Mouse (Mus musculus) lung, postnatal 0 days (tissue): ENCODE data around the gene Ybx2. TPM values are rescaled to one million over a fixed set of nuclear protein-coding genes. Genes with fewer than 3 reads are reported as not detected.
A peak's percentile ranks its signal among the peaks of the same experiment; 100 is the strongest.

Experiments used
- ATAC-seq: fragments of 200-750 bp; cut with Nextera tagmentation; 2 replicates; pipeline ENCODE4 v1.8.0; 2017; ENCODE audit warnings: moderate library complexity
- DNase-seq: peaks from one replicate; pipeline ENCODE4 v3.0.0-alpha.2; 2016; ENCODE audit warnings: low spot score
- H3K27ac ChIP-seq: fragments of 300-500 bp; sonication (generic); 2 replicates; pipeline ENCODE4 v1.5.1; 2014; ENCODE audit warnings: antibody characterized with exemption, mild to moderate bottlenecking, low read length, mixed read lengths
- H3K27me3 ChIP-seq: fragments of 300-500 bp; sonication (generic); replicated peaks from 2 replicates; pipeline ENCODE4 v1.6.1; 2014; ENCODE audit warnings: low read length, mixed read lengths; ENCODE audit not compliant: insufficient read depth
- H3K36me3 ChIP-seq: fragments of 300-500 bp; sonication (generic); 2 replicates; pipeline ENCODE4 v1.6.1; 2014; ENCODE audit warnings: low read length, mixed read lengths; ENCODE audit not compliant: insufficient read depth
- H3K4me1 ChIP-seq: fragments of 300-500 bp; sonication (generic); 2 replicates; pipeline ENCODE4 v1.6.1; 2014; ENCODE audit warnings: antibody characterized with exemption, low read depth, low read length, mixed read lengths; ENCODE audit not compliant: insufficient read depth
- H3K4me2 ChIP-seq: fragments of 300-500 bp; sonication (generic); replicated peaks from 2 replicates; pipeline ENCODE4 v1.6.1; 2014; ENCODE audit warnings: low read depth, mild to moderate bottlenecking, low read length, moderate library complexity, mixed read lengths
- H3K4me3 ChIP-seq: fragments of 300-500 bp; sonication (generic); 2 replicates; pipeline ENCODE4 v1.5.1; 2014; ENCODE audit warnings: low read depth, low read length
- H3K9ac ChIP-seq: fragments of 300-500 bp; sonication (generic); replicated peaks from 2 replicates; pipeline ENCODE4 v1.6.1; 2014; ENCODE audit warnings: low read depth, mild to moderate bottlenecking
- H3K9me3 ChIP-seq: fragments of 300-500 bp; sonication (generic); 2 replicates; pipeline ENCODE4 v1.6.1; 2016; ENCODE audit warnings: low read length, mixed read lengths
- CTCF ChIP-seq: IDR thresholded peaks from 2 replicates; pipeline ENCODE4 v1.5.1; 2016; ENCODE audit warnings: antibody characterized with exemption, mild to moderate bottlenecking
- EP300 ChIP-seq: IDR thresholded peaks from 2 replicates; pipeline ENCODE4 v1.6.1; 2016; ENCODE audit warnings: antibody characterized with exemption, mild to moderate bottlenecking, control low read depth
- WGBS: fragments of 180-500 bp; shearing (Covaris S2); extraction: QIAGEN DNeasy Blood & Tissue Kit; methylation state at CpG from one replicate; pipeline ENCODE4 v1.1.7; 2014; 5-methylcytosine and 5-hydroxymethylcytosine counted together
- polyA plus RNA-seq: library from polyadenylated mRNA; unstranded; fragments of >200 nt; fragmentation: Nextera tagmentation; extraction: Ambion mirVana; gene quantifications from 2 replicates; pipeline ENCODE4 v1.2.1, GENCODE M21; 2015

Gene Ybx2
- polyA plus RNA-seq, 1 experiment from 2014 or later: 1.1 TPM

DNA sequence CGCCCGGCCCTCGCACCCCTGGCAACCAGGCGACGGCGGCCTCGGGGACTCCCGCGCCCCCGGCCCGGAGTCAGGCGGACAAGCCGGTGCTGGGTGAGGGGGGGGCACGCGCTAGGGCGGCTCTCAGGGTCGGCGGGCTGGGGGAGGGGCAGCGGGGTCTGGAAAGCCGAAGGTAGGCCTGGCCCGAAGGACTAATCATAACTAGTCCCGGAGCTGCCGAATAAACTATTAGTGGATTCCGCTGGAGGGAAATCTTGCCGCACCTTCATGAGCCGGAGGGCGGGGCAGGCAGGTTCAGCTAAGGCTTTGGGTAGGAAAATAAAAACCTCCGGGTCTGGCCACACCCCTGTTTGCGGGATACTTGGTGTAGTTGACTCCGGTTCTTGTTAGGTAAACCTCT lies 560 bp downstream of the Ybx2 start:
- no peak for TF ChIP-seq CTCF
- TF ChIP-seq EP300: no peak
- WGBS: 2% methylated on average over 29 of the region's 30 CpGs
- H3K4me1 ChIP-seq: peaks cover 15% of the 10 kb centered on the region; the same call in 1 of the 2 replicates
- no peak overlapping the region; the same call in 1 of the 2 replicates for H3K27ac ChIP-seq
- H3K4me2 ChIP-seq: peak overlapping the region; percentile 88
- H3K27me3 ChIP-seq: peaks cover 13% of the 10 kb centered on the region; the same call in 1 of the 2 replicates
- ATAC-seq: peak; percentile 5; the same call in 1 of the 2 replicates
- H3K9me3 ChIP-seq: no peaks in the 10 kb centered on the region
- no peak overlapping the region for H3K9ac ChIP-seq
- no peaks in the 10 kb centered on the region for H3K36me3 ChIP-seq
- DNase-seq: peak; percentile 63
- H3K4me3 ChIP-seq: peak overlapping the region; percentile 42

GRCm38 (mm10) chr11:69936714-69937347 lies 1.2 kb downstream of the Ybx2 start:
- peaks cover 13% of the 10 kb centered on the region; the same call in 1 of the 2 replicates for H3K27me3 ChIP-seq
- H3K27ac ChIP-seq: no peak overlapping the region
- TF ChIP-seq CTCF: no peak
- no peak for TF ChIP-seq EP300
- H3K4me3 ChIP-seq: no peak overlapping the region; the same call in 1 of the 2 replicates
- H3K9me3 ChIP-seq: no peaks in the 10 kb centered on the region
- ATAC-seq (no peak), DNase-seq (peak; percentile 38)
- peak overlapping the region; percentile 88 for H3K4me2 ChIP-seq
- H3K9ac ChIP-seq: no peak overlapping the region
- no peaks in the 10 kb centered on the region for H3K36me3 ChIP-seq
- WGBS: 26% methylated on average over 9 of the region's 9 CpGs
- peaks cover 15% of the 10 kb centered on the region; the same call in 1 of the 2 replicates for H3K4me1 ChIP-seq

- H3K9me3 ChIP-seq: no peaks in the 10 kb centered on the region
- no peak overlapping the region for H3K4me2 ChIP-seq
- TF ChIP-seq CTCF (no peak), EP300 (no peak)
- no peaks in the 10 kb centered on the region for H3K36me3 ChIP-seq
- no peak overlapping the region for H3K27ac ChIP-seq
- ATAC-seq (no peak), DNase-seq (no peak)
- no peak overlapping the region for H3K4me3 ChIP-seq
- peaks cover 15% of the 10 kb centered on the region; the same call in 1 of the 2 replicates for H3K4me1 ChIP-seq
- WGBS: 37% methylated on average over 4 of the region's 4 CpGs
- peaks cover 13% of the 10 kb centered on the region; the same call in 1 of the 2 replicates for H3K27me3 ChIP-seq
- no peak overlapping the region for H3K9ac ChIP-seq
These were observed 1.8 kb downstream of the Ybx2 start for GRCm38 (mm10) chr11:69937385-69937784.

DNA sequence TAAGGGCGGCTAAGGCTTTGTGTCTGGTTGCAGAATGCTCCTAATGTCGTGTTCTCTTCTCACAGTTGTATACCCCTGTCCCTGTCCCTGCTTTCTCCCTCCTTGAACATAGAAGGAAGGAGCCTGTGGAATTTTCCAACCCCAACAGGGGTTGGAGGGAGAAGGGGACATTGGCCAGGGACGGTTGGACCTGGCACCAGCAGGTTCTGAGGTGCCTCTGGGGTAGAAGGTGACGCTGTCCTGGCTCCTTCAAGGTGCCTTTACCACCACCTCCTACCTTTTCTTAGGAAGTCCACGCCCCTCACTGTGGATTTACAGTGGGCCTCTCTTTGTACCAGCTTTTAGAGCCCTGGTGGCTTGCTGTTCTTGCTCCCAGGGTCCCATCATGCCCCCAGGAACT lies 2.2 kb downstream of the Ybx2 start:
- no peaks in the 10 kb centered on the region for H3K36me3 ChIP-seq
- no peak overlapping the region for H3K9ac ChIP-seq
- H3K4me3 ChIP-seq: no peak overlapping the region
- H3K27me3 ChIP-seq: peaks cover 13% of the 10 kb centered on the region; the same call in 1 of the 2 replicates
- DNase-seq (no peak), ATAC-seq (no peak)
- H3K9me3 ChIP-seq: no peaks in the 10 kb centered on the region
- TF ChIP-seq CTCF (no peak), EP300 (no peak)
- H3K4me1 ChIP-seq: peaks cover 15% of the 10 kb centered on the region; the same call in 1 of the 2 replicates
- WGBS: 63% methylated on average over 5 of the region's 5 CpGs
- no peak overlapping the region for H3K27ac ChIP-seq
- no peak overlapping the region for H3K4me2 ChIP-seq

DNA sequence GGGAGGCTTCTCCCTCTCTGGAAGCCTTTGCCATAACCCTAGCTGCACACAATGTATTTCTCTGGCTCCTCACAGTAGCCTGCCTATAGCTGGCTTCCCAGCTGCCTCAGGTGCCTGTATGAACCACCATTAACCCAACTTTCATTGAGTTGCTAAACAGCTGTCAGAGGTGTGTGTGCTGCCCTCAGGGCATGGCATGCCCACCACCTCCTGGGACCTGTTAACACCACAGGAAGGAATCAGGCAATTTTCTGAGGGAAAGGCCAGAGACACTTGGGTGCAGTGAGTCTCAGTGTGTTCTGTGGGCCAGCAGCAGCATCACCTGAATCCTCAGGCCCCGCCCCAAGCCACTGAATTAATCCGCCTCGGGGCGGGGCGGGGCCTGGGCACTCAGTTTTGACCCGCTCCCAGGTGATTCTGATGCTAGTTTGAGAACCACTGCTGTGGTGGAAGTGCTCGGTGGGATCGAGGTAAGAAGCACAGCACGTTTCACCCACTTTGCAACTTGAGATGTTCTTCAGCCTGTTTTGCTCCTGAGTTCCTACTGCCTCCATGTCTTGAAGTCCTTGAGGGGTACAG lies 2.9 kb downstream of the Ybx2 start:
- Histone ChIP-seq H3K9me3 (no peaks in the 10 kb centered on the region), H3K36me3 (no peaks in the 10 kb centered on the region), H3K9ac (no peak overlapping the region), H3K4me3 (no peak overlapping the region), H3K27ac (no peak overlapping the region), H3K4me2 (no peak overlapping the region), H3K27me3 (peaks cover 13% of the 10 kb centered on the region; the same call in 1 of the 2 replicates), H3K4me1 (peaks cover 15% of the 10 kb centered on the region; the same call in 1 of the 2 replicates)
- no peak for ATAC-seq
- no peak for DNase-seq
- TF ChIP-seq EP300: no peak
- TF ChIP-seq CTCF: no peak
- WGBS: 29% methylated on average over 9 of the region's 9 CpGs

DNA sequence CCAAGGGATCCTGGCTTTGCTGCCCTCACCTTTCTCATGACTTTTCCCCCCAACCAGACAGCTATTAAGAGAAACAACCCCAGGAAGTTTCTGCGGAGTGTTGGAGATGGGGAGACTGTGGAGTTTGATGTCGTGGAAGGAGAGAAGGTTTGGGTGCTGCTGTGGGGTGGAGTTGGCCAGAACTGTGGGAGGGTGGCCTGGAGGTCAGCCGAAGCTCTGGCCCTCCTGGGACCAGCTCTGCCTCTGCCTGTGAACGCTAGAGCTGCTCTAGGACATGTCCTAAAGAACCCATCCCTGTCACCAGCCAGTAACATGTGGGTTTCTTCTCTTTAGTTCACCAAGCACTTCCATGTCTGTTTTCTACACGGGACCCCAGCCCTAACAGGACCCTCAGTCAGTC lies 3.6 kb downstream of the Ybx2 start:
- TF ChIP-seq CTCF: no peak
- no peak for TF ChIP-seq EP300
- Histone ChIP-seq H3K9me3 (no peaks in the 10 kb centered on the region), H3K4me1 (peaks cover 15% of the 10 kb centered on the region; the same call in 1 of the 2 replicates), H3K27me3 (peaks cover 13% of the 10 kb centered on the region; the same call in 1 of the 2 replicates), H3K4me3 (no peak overlapping the region), H3K9ac (no peak overlapping the region), H3K27ac (no peak overlapping the region), H3K4me2 (no peak overlapping the region), H3K36me3 (no peaks in the 10 kb centered on the region)
- DNase-seq (no peak), ATAC-seq (no peak)
- WGBS: 58% methylated on average over 5 of the region's 5 CpGs
